Mouse (Mus musculus) forebrain, embryonic 14.5 days (tissue): ENCODE results near the gene 1810010H24Rik. TPM values are rescaled to one million over a fixed set of nuclear protein-coding genes. Genes with fewer than 3 reads are reported as not detected.
"Not testable (repeated sequence)": the region's sequence is repeated elsewhere in the genome, so short reads cannot be mapped to it uniquely, and the experiment has no call there.

ENCODE experiments used
- ATAC-seq: fragments of 200-750 bp; cut with Nextera tagmentation; 2 replicates; pipeline ENCODE4 v1.8.0; 2017; ENCODE audit warnings: mild to moderate bottlenecking, moderate library complexity
- DNase-seq: peaks from one replicate; pipeline ENCODE4 v3.0.0-alpha.2; 2015; ENCODE audit warnings: low spot score
- H3K27ac ChIP-seq: fragments of 300-500 bp; sonication (generic); 2 replicates; pipeline ENCODE4 v1.5.1; 2014; ENCODE audit warnings: low read depth, mild to moderate bottlenecking, control low read depth, low read length, moderate library complexity
- H3K27me3 ChIP-seq: fragments of 300-500 bp; sonication (generic); replicated peaks from 2 replicates; pipeline ENCODE4 v1.6.1; 2014; ENCODE audit warnings: low read length, control low read depth, mixed read lengths; ENCODE audit not compliant: control insufficient read depth, insufficient read depth
- H3K36me3 ChIP-seq: fragments of 300-500 bp; sonication (generic); 2 replicates; pipeline ENCODE4 v1.6.1; 2014; ENCODE audit warnings: low read length, control low read depth; ENCODE audit not compliant: control insufficient read depth, insufficient read depth
- H3K4me1 ChIP-seq: fragments of 300-500 bp; sonication (generic); 2 replicates; pipeline ENCODE4 v1.6.1; 2014; ENCODE audit warnings: antibody characterized with exemption, low read length, control low read depth; ENCODE audit not compliant: control insufficient read depth, insufficient read depth
- H3K4me2 ChIP-seq: fragments of 300-500 bp; sonication (generic); 2 replicates; pipeline ENCODE4 v1.6.1; 2014; ENCODE audit warnings: mild to moderate bottlenecking, control low read depth, low read length
- H3K4me3 ChIP-seq: fragments of 300-500 bp; sonication (generic); 2 replicates; pipeline ENCODE4 v1.5.1; 2014; ENCODE audit warnings: low read depth, low read length, control low read depth
- H3K9ac ChIP-seq: fragments of 300-500 bp; sonication (generic); 2 replicates; pipeline ENCODE4 v1.6.1; 2014; ENCODE audit warnings: mild to moderate bottlenecking, low read length, control low read depth, moderate library complexity
- H3K9me3 ChIP-seq: fragments of 300-500 bp; sonication (generic); replicated peaks from 2 replicates; pipeline ENCODE4 v1.6.1; 2016; ENCODE audit warnings: low read length, control low read depth, mixed read lengths; ENCODE audit not compliant: control insufficient read depth
- WGBS: fragments of 180-500 bp; shearing (Covaris S2); extraction: QIAGEN DNeasy Blood & Tissue Kit; methylation state at CpG from one replicate; pipeline ENCODE4 v1.1.7; 2014; 5-methylcytosine and 5-hydroxymethylcytosine counted together
- polyA plus RNA-seq: library from polyadenylated mRNA; unstranded; fragments of >200 nt; fragmentation: Nextera tagmentation; extraction: Ambion mirVana; gene quantifications from 2 replicates; pipeline ENCODE4 v1.2.1, GENCODE M21; 2014

1810010H24Rik gene
- polyA plus RNA-seq, 1 experiment from 2014 or later = 4.6 TPM

DNA sequence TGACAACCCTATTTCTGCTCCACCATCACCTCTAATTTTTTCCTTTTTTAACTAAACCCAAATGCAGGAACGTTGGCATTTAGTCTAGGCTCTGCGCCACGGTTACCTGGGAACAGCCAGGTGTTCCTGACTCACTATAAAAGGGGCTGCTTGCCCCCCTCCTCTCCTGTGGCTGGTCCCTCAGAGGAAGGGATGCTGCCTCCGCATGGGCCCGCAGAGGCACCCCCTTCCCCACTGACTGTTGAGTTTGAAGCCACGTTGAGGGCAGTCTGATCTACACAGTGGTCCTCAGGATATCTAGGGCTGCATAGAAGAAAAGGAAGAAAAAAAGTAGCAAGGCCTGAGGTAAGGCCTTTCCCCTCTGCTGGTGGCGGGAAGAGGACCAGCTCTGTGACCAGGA lies 14.3 kb upstream of the 1810010H24Rik start:
- 78% methylated on average over 7 of the region's 7 CpGs for WGBS
- Histone ChIP-seq H3K9ac (no peak overlapping the region), H3K27me3 (no peaks in the 10 kb centered on the region), H3K36me3 (no peaks in the 10 kb centered on the region), H3K4me1 (0 out of 2 replicates have a peak, but pooled peaks cover 2% of the 10 kb centered on the region), H3K4me3 (no peak overlapping the region), H3K9me3 (no peaks in the 10 kb centered on the region), H3K4me2 (no peak overlapping the region), H3K27ac (no peak overlapping the region)
- DNase-seq (no peak), ATAC-seq (no peak)

DNA sequence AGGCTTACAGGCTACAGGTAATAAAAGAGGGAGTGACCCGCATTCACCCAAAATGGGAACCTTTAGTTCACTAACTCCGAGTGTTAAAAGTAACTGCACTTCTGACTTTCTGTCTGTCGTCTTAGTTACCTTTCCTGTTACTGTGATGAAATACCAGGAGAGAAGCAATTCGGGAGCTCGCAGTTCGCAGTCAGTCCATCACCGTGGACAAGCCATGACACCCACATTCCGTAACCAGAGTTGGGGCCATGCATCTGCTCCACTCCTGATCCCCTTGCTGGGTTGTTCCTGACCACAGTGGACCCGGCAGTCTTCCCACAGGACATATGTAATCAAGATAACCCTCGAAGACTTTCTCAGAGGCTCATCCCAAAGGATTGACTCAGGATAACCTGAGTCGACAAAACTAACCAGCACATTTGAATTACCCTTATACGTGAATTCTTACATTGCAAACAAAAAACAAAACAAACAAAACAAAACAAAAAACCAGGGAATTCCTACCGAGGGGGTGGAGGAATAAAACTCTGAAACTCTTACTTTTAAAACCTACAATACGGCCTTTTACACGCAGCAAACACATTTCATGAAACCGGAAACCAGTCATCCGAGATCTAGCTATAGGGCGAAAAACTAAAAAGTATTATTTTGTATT lies 13.7 kb upstream of the 1810010H24Rik start:
- no peaks in the 10 kb centered on the region for H3K27me3 ChIP-seq
- peak overlapping the region; percentile 76 for H3K9ac ChIP-seq
- 44% methylated on average over 18 of the region's 18 CpGs for WGBS
- peak overlapping the region; percentile 55 for H3K4me3 ChIP-seq
- H3K4me2 ChIP-seq = peak overlapping the region; percentile 61
- ATAC-seq (no peak), DNase-seq (no peak)
- H3K4me1 ChIP-seq = 0 out of 2 replicates have a peak, but pooled peaks cover 2% of the 10 kb centered on the region
- H3K36me3 ChIP-seq = no peaks in the 10 kb centered on the region
- no peaks in the 10 kb centered on the region for H3K9me3 ChIP-seq
- peak overlapping the region; percentile 91 for H3K27ac ChIP-seq

DNA sequence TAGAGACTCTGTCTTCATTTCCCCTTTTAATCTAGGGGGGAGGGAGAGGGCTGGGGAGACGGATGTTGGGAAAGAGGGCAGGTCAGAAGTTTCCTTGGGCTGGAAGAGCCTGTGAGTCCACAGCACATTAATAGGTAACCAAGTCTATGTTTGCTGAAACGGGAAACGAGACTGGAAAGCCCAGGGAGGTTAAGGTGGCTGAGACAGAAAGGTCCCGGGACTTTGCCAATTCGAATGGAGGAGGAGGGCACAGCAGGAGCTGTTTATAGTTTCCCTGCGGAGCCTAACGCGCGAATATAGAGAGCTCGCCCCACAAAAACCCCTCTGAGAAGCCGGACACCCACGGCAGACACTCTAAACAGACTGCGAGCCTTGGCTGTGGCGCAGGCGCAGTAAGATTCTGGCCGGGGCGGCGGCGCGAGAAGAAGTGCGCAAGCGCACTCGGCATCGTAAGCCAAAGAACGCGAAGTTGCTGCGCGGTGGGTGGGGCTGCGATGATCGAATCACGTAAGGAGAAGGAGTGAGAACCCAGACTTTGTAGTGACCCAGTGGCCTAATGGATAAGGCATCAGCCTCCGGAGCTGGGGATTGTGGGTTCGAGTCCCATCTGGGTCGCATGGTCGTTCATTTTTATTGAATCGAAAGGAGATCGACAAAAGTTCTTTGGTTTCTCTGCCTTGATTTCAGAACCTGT lies 13.0 kb upstream of the 1810010H24Rik start:
- peak overlapping the region; percentile 76 for H3K9ac ChIP-seq
- H3K9me3 ChIP-seq = no peaks in the 10 kb centered on the region
- peak overlapping the region; percentile 91 for H3K27ac ChIP-seq
- ATAC-seq (peak; percentile 98), DNase-seq (peak; percentile 98)
- H3K4me3 ChIP-seq = peak overlapping the region; percentile 55
- peak overlapping the region; percentile 61 for H3K4me2 ChIP-seq
- WGBS = under 1% methylated on average over 37 of the region's 37 CpGs
- H3K27me3 ChIP-seq = no peaks in the 10 kb centered on the region
- 0 out of 2 replicates have a peak, but pooled peaks cover 2% of the 10 kb centered on the region for H3K4me1 ChIP-seq
- no peaks in the 10 kb centered on the region for H3K36me3 ChIP-seq

DNA sequence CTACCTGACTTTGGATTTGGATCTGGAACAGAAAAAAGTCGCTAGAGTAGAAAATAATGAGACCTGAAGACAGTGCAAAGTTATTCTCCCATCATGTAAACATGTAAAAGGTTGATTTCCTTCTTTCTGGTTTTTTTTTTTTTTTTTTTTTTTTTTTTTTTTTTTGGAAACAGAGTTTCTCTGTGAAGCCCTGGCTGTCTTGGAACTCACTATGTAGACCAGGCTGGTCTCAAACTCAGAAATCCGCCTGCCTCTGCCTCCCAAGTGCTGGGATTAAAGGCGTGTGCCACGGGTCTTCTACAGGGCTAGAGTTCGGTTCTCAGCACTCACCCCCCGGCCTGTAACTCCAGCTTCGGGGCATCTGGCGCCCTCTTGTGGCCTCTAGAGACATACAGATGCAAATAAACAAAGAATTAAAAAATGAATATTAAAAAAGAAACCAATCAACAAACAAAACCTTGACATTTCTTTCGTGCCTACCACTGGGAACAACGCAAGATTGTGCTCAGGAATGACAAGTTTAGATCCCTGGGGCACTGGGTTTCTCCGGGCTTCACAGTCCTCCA lies 11.4 kb upstream of the 1810010H24Rik start:
- Histone ChIP-seq H3K9ac (no peak overlapping the region), H3K27me3 (no peaks in the 10 kb centered on the region), H3K36me3 (no peaks in the 10 kb centered on the region), H3K9me3 (no peaks in the 10 kb centered on the region), H3K4me2 (no peak overlapping the region), H3K4me3 (no peak overlapping the region), H3K4me1 (0 out of 2 replicates have a peak, but pooled peaks cover 2% of the 10 kb centered on the region), H3K27ac (no peak overlapping the region)
- DNase-seq (no peak), ATAC-seq (no peak)
- WGBS = 79% methylated on average over 11 of the region's 11 CpGs

DNA sequence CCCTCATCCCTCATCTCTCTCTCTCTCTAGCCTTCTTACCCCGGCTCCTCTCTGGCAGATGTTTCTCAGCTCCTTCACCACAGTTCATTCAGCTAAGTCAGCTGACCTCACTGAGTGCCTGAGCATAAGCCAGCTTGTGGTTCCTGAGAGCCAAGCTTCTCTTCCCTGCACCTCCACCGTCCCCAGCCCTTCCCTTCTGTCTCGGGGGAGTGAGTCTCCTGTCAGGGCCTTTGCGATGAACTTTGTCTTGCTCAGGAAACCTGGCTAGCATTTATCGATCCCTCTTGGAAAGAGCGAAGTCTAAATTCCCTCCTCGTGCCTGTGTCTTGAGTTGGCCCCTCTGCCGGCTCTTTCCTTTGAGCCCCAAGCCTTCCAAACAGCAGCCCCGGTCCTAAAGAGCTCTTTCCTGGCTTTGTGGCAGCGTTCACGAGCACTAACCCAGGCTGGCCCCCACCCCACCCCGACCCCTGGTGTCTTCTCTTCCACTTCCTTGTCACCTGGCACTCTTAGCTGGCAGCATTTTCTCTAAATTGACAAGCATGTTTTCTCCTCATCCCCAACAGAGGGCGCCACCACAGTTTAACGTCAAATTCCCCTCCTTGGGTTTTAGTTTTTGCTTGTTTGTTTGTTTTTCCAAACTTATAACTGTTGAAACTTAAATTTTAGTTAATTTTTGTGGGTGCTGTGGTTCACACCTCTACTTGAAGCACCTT lies 10.7 kb upstream of the 1810010H24Rik start:
- 0 out of 2 replicates have a peak, but pooled peaks cover 2% of the 10 kb centered on the region for H3K4me1 ChIP-seq
- H3K4me2 ChIP-seq = no peak overlapping the region
- 54% methylated on average over 14 of the region's 14 CpGs for WGBS
- H3K9ac ChIP-seq = no peak overlapping the region
- no peak overlapping the region for H3K4me3 ChIP-seq
- no peak overlapping the region for H3K27ac ChIP-seq
- no peaks in the 10 kb centered on the region for H3K27me3 ChIP-seq
- no peaks in the 10 kb centered on the region for H3K9me3 ChIP-seq
- ATAC-seq (no peak), DNase-seq (no peak)
- no peaks in the 10 kb centered on the region for H3K36me3 ChIP-seq

DNA sequence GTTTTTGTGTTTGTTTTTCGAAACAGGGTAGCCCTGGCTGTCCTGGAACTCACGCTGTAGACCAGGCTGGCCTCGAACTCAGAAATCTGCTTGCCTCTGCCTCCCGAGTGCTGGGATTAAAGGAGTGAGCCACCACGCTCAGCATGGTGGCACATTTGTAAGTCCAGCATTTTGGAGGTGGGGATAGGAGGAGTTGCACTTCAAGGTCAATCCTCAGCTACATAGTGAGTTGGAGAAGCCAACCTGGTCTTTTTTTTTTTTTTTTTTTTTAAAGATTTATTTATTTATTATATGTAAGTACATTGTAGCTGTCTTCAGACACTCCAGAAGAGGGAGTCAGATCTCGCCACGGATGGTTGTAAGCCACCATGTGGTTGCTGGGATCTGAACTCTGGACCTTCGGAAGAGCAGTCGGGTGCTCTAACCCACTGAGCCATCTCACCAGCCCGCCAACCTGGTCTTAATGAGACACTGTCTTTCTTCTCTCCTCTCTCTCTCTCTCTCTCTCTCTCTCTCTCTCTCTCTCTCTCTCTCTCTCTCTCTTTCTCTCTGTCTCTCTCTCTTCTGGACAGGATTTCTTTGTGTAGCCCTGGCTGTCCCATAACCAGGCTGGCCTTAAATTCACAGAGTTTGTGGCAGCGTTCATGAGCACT lies 9.8 kb upstream of the 1810010H24Rik start:
- not testable (repeated sequence) for H3K9me3 ChIP-seq, ATAC-seq, DNase-seq, H3K4me1 ChIP-seq, H3K4me2 ChIP-seq, H3K4me3 ChIP-seq, H3K36me3 ChIP-seq, H3K27ac ChIP-seq, H3K9ac ChIP-seq, H3K27me3 ChIP-seq
- WGBS = 74% methylated on average over 11 of the region's 11 CpGs

DNA sequence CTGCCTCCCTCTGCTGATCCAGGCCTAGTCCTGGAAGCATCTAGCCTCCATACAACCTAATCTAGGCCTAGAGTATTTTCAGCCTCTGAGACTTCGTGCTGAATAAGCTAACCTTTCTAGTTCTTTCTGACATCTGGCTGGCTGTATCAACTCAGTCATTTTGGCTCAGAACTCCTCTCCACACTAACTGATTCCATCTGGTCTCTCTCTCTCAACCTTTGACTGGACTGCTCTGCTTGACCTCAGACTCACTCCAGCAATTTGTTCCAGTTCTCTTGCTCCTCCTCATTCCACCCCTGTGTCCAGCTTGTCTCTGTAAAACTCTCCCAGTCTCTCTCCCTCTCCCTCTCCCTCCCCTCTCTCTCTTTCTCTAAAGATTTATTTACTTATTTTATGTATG lies 8.6 kb upstream of the 1810010H24Rik start:
- DNase-seq (no peak), ATAC-seq (no peak)
- no peaks in the 10 kb centered on the region for H3K4me1 ChIP-seq
- H3K27ac ChIP-seq = no peak overlapping the region
- 74% methylated on average over 1 of the region's 1 CpGs for WGBS
- no peaks in the 10 kb centered on the region for H3K27me3 ChIP-seq
- H3K4me3 ChIP-seq = no peak overlapping the region
- no peaks in the 10 kb centered on the region for H3K9me3 ChIP-seq
- H3K9ac ChIP-seq = no peak overlapping the region
- H3K4me2 ChIP-seq = no peak overlapping the region
- no peaks in the 10 kb centered on the region for H3K36me3 ChIP-seq

DNA sequence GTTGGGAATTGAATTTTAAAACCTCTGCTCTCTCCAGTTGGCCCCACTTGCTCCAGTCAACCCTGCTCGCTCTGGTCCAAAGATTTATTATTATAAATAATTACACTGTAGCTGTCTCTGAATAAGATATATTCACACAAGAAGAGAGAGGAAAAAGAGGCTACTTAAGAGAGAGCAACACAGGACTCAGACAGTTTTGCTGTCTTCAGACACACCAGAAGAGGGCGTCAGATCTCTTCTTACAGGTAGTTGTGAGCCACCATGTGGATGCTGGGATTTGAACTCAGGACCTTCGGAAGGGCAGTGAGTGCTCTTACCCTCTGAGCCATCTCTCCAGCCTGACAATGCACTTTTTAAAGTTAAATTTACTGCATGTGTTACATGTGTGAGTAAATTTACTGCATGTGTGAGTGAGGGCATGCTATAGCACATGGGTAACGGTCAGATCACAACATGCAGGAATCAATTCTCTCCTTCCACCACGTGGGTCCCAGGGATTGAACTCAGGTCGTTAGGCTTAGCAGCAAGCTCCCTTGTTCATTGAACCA lies 8.1 kb upstream of the 1810010H24Rik start:
- no peak overlapping the region for H3K4me2 ChIP-seq
- H3K4me3 ChIP-seq = no peak overlapping the region
- H3K27ac ChIP-seq = no peak overlapping the region
- H3K9me3 ChIP-seq = no peaks in the 10 kb centered on the region
- ATAC-seq (no peak), DNase-seq (no peak)
- WGBS = 54% methylated on average over 6 of the region's 6 CpGs
- no peaks in the 10 kb centered on the region for H3K36me3 ChIP-seq
- no peaks in the 10 kb centered on the region for H3K27me3 ChIP-seq
- H3K9ac ChIP-seq = no peak overlapping the region
- no peaks in the 10 kb centered on the region for H3K4me1 ChIP-seq
